Mouse (Mus musculus) A20 (cell line): ENCODE measurements at regions not wholly inside any gene's neighbourhood (a gene's known extent, or its start where the extent isn't known, plus 50 kb on each side); places are given as distances from the start of the nearest gene placed in this dataset.

Experiments used
- DNase-seq: peaks from one replicate; pipeline ENCODE4 v3.0.0-alpha.2; 2011; ENCODE audit warnings: low read depth, low spot score

GRCm38 (mm10) chr1:105079437-105079836 lies 277.1 kb downstream of the Rnf152 start:
- DNase-seq: no peak

GRCm38 (mm10) chr1:105075728-105076127 lies 280.8 kb downstream of the Rnf152 start:
- DNase-seq: no peak

- no peak for DNase-seq
These were observed 282.2 kb downstream of the Rnf152 start for GRCm38 (mm10) chr1:105074326-105074725.

- no peak for DNase-seq
These were observed 285.7 kb downstream of the Rnf152 start for GRCm38 (mm10) chr1:105070661-105071455.

GRCm38 (mm10) chr1:105067902-105068301 lies 288.6 kb downstream of the Rnf152 start:
- no peak for DNase-seq

GRCm38 (mm10) chr1:105067049-105067795 lies 289.3 kb downstream of the Rnf152 start:
- DNase-seq: no peak

- no peak for DNase-seq
These were observed 282.4 kb downstream of the Cdh20 start for GRCm38 (mm10) chr1:105050584-105051363.
